Mouse (Mus musculus) CH12.LX (cell line): Measurements from ENCODE around the gene Ddi2. TPM values are rescaled to one million over a fixed set of nuclear protein-coding genes. Genes with fewer than 3 reads are reported as not detected.

ENCODE experiments used
- DNase-seq: peaks from one replicate; pipeline ENCODE4 v3.0.0-alpha.2; 2013; ENCODE audit errors: extremely low read depth
- H3K27ac ChIP-seq: 2 replicates; pipeline ENCODE4 v1.5.1; 2012; ENCODE audit warnings: low read depth, mild to moderate bottlenecking, control low read depth, moderate library complexity; ENCODE audit not compliant: insufficient read depth
- H3K27me3 ChIP-seq: replicated peaks from 2 replicates; pipeline ENCODE3; 2012; ENCODE audit warnings: inconsistent platforms
- H3K36me3 ChIP-seq, 2 experiments: replicated peaks in 1 of 2; 2 replicates each; pipeline versions ENCODE3 to v1.6.1; 2012; ENCODE audit warnings: inconsistent platforms in 1 of 2, low read length in 1 of 2, mild to moderate bottlenecking in 1 of 2, mixed read lengths in 1 of 2, moderate library complexity in 1 of 2; ENCODE audit not compliant: control insufficient read depth in 1 of 2, insufficient read depth in 1 of 2
- H3K4me1 ChIP-seq, 2 experiments: 2 replicates each; pipeline ENCODE4 v1.6.1; 2012; ENCODE audit warnings: inconsistent platforms in 1 of 2, moderate library complexity in 1 of 2; ENCODE audit not compliant: insufficient read depth in 2 of 2, control insufficient read depth in 1 of 2
- H3K4me2 ChIP-seq: 2 replicates; pipeline ENCODE4 v1.6.1; 2012; ENCODE audit warnings: low read depth, mild to moderate bottlenecking, control low read depth; ENCODE audit not compliant: poor library complexity, insufficient read depth, severe bottlenecking
- H3K4me3 ChIP-seq, 3 experiments: fragments of 150-350 bp in 1 of 3; sonication (generic) in 1 of 3; replicated peaks in 1 of 3; 2 replicates each; pipeline versions ENCODE3 to v1.5.1; 2011 to 2012; ENCODE audit warnings: low read depth in 2 of 3, low read length in 2 of 3, mild to moderate bottlenecking in 2 of 3, moderate library complexity in 2 of 3, control low read depth in 1 of 3, improper control_type of control experiment in 1 of 3, inconsistent platforms in 1 of 3, mixed read lengths in 1 of 3; ENCODE audit not compliant: poor library complexity in 1 of 3
- H3K79me2 ChIP-seq: replicated peaks from 2 replicates; pipeline ENCODE4 v1.6.1; 2012; ENCODE audit warnings: mild to moderate bottlenecking, moderate library complexity; ENCODE audit not compliant: control insufficient read depth, poor library complexity, insufficient read depth, severe bottlenecking; ENCODE audit errors: extremely low read depth
- H3K9ac ChIP-seq: 2 replicates; pipeline ENCODE4 v1.6.1; 2012; ENCODE audit warnings: low read depth, mild to moderate bottlenecking, control low read depth, moderate library complexity; ENCODE audit not compliant: insufficient read depth
- H3K9me3 ChIP-seq: replicated peaks from 2 replicates; pipeline ENCODE3; 2012; ENCODE audit warnings: low read length, inconsistent platforms, mixed read lengths
- BHLHE40 ChIP-seq: IDR thresholded peaks from 2 replicates; pipeline ENCODE4 v1.6.1; 2011; ENCODE audit warnings: mild to moderate bottlenecking, low read depth, low read length, improper control_type of control experiment
- CTCF ChIP-seq, 2 experiments: IDR thresholded peaks in 1 of 2; conservative IDR thresholded peaks in 1 of 2; 2 replicates each; pipeline ENCODE4 v1.5.1; 2011 to 2012; ENCODE audit warnings: low read depth in 2 of 2, low read length in 2 of 2, improper control_type of control experiment in 1 of 2, inconsistent platforms in 1 of 2, mild to moderate bottlenecking in 1 of 2, moderate library complexity in 1 of 2
- E2F4 ChIP-seq: IDR thresholded peaks from 2 replicates; pipeline ENCODE4 v1.6.1; 2011; ENCODE audit warnings: low read depth, low read length, improper control_type of control experiment; ENCODE audit not compliant: insufficient replicate concordance
- ELF1 ChIP-seq: IDR thresholded peaks from 2 replicates; pipeline ENCODE4 v1.6.1; 2014; ENCODE audit warnings: low read depth, mild to moderate bottlenecking, inconsistent platforms, low read length, improper control_type of control experiment
- EP300 ChIP-seq: IDR thresholded peaks from 2 replicates; pipeline ENCODE4 v1.6.1; 2011; ENCODE audit warnings: low read length, improper control_type of control experiment
- ETS1 ChIP-seq: conservative IDR thresholded peaks from 2 replicates; pipeline ENCODE4 v1.6.1; 2012; ENCODE audit warnings: low read depth, mild to moderate bottlenecking, inconsistent platforms, low read length, improper control_type of control experiment, moderate library complexity
- GABPA ChIP-seq: IDR thresholded peaks from 2 replicates; pipeline ENCODE4 v1.6.1; 2012; ENCODE audit warnings: low read depth, low read length, improper control_type of control experiment, inconsistent platforms; ENCODE audit not compliant: insufficient replicate concordance
- HCFC1 ChIP-seq: IDR thresholded peaks from 2 replicates; pipeline ENCODE4 v1.6.1; 2012; ENCODE audit warnings: low read depth, mild to moderate bottlenecking, inconsistent platforms, low read length, improper control_type of control experiment
- JUN ChIP-seq: IDR thresholded peaks from 2 replicates; pipeline ENCODE4 v1.6.1; 2011; ENCODE audit warnings: low read depth, mild to moderate bottlenecking, low read length, improper control_type of control experiment, moderate library complexity; ENCODE audit not compliant: insufficient read depth
- MAFK ChIP-seq: IDR thresholded peaks from 2 replicates; pipeline ENCODE4 v1.6.1; 2011; ENCODE audit warnings: low read length, improper control_type of control experiment; ENCODE audit not compliant: insufficient replicate concordance
- MXI1 ChIP-seq: IDR thresholded peaks from 2 replicates; pipeline ENCODE4 v1.6.1; 2011; ENCODE audit warnings: mild to moderate bottlenecking, low read depth, low read length, improper control_type of control experiment
- MYC ChIP-seq: IDR thresholded peaks from 2 replicates; pipeline ENCODE4 v1.6.1; 2011; ENCODE audit warnings: low read depth, mild to moderate bottlenecking, improper control_type of control experiment, low read length
- NRF1 ChIP-seq: IDR thresholded peaks from 2 replicates; pipeline ENCODE4 v1.6.1; 2014; ENCODE audit warnings: low read depth, mild to moderate bottlenecking, inconsistent platforms, low read length, improper control_type of control experiment, moderate library complexity
- POLR2A ChIP-seq: IDR thresholded peaks from 2 replicates; pipeline ENCODE4 v1.6.1; 2011; ENCODE audit warnings: low read depth, mild to moderate bottlenecking, improper control_type of control experiment, low read length
- POLR2AphosphoS2 ChIP-seq: IDR thresholded peaks from 2 replicates; pipeline ENCODE4 v1.6.1; 2011; ENCODE audit warnings: low read depth, low read length, improper control_type of control experiment
- RAD21 ChIP-seq: IDR thresholded peaks from 2 replicates; pipeline ENCODE4 v1.6.1; 2011; ENCODE audit warnings: low read depth, mild to moderate bottlenecking, low read length, improper control_type of control experiment, moderate library complexity
- SIN3A ChIP-seq: IDR thresholded peaks from 2 replicates; pipeline ENCODE4 v1.6.1; 2012; ENCODE audit warnings: low read length, improper control_type of control experiment, inconsistent platforms
- TBP ChIP-seq: conservative IDR thresholded peaks from 2 replicates; pipeline ENCODE4 v1.6.1; 2011; ENCODE audit warnings: low read depth, low read length, improper control_type of control experiment
- UBTF ChIP-seq: IDR thresholded peaks from 2 replicates; pipeline ENCODE4 v1.6.1; 2012; ENCODE audit warnings: low read depth, mild to moderate bottlenecking, inconsistent platforms, low read length, improper control_type of control experiment, moderate library complexity
- USF1 ChIP-seq: IDR thresholded peaks from 2 replicates; pipeline ENCODE4 v1.6.1; 2014; ENCODE audit warnings: low read depth, mild to moderate bottlenecking, inconsistent platforms, low read length, improper control_type of control experiment
- USF2 ChIP-seq: conservative IDR thresholded peaks from 2 replicates; pipeline ENCODE4 v1.6.1; 2011; ENCODE audit warnings: low read depth, low read length, improper control_type of control experiment
- ZKSCAN1 ChIP-seq: IDR thresholded peaks from 2 replicates; pipeline ENCODE4 v1.6.1; 2012; ENCODE audit warnings: low read depth, inconsistent platforms, low read length, improper control_type of control experiment, borderline replicate concordance
- ZMIZ1 ChIP-seq: IDR thresholded peaks from 2 replicates; pipeline ENCODE4 v1.6.1; 2012; ENCODE audit warnings: low read depth, mild to moderate bottlenecking, inconsistent platforms, low read length, improper control_type of control experiment
- ZNF384 ChIP-seq: IDR thresholded peaks from 2 replicates; pipeline ENCODE4 v1.6.1; 2012; ENCODE audit warnings: low read depth, low read length, improper control_type of control experiment, inconsistent platforms
- dilution Hi-C: fragments of 300-500 bp; cut with MboI; formaldehyde crosslinking; loops from 2 replicates; pipeline ENCODE4 v1.14.3; 2020; ENCODE audit warnings: low sequenced_read_pairs; ENCODE audit not compliant: extremely low pct_unique_long_range_greater_than_20kb, extremely low pct_ligation_motif_present
- in situ Hi-C: fragments of 300-500 bp; cut with MboI; formaldehyde crosslinking; loops from 3 replicates; pipeline ENCODE4 v1.14.3; 2019; ENCODE audit warnings: low sequenced_read_pairs, low pct_ligation_motif_present, low pct_unique_long_range_greater_than_20kb, mixed read lengths
- polyA plus RNA-seq: library from polyadenylated mRNA; unstranded; fragments of >175 nt; gene quantifications from 2 replicates; pipeline ENCODE4 v1.2.1, GENCODE M21; 2012; ENCODE audit warnings: low read depth; ENCODE audit not compliant: insufficient read length
- total RNA-seq, 2 experiments: library from RNA; depleted of rRNA; stranded (reverse); fragments of 300-350 nt in 1 of 2; fragments of >200 nt in 1 of 2; gene quantifications; 2 replicates each; pipeline ENCODE4 v1.2.3; 2012 to 2014

The Ddi2 gene
- total and polyA plus RNA-seq, 3 experiments = 18.0 to 37.3 (median 19.9) TPM

DNA sequence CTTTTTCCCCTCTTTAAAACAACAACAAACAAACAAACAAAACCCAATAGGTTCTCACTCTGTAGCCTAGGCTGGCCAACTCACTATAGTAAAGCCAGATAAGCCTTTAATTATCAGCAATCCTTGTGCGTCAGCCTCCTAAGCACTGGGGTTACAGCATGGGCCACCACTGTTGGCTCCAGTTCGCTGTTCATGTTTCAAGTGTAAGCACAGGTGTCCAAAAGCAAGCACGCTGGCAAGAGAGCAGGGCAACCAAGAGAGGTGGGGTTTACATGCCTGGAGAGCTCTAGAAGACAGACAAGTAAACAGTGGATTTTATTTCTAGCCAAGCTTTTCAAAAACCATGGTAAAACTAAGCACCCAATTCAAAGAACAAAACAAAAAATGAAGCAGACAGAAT, 37.1 kb downstream of the Ddi2 start:
- TF ChIP-seq TBP (no peak), BHLHE40 (no peak), MYC (no peak)
- Histone ChIP-seq H3K4me2 (no peak overlapping the region), H3K27me3 (no peaks in the 10 kb centered on the region), H3K4me3 (no peak overlapping the region), H3K36me3 (peaks cover 48 to 81% of the 10 kb centered on the region in 2 experiments), H3K9ac (no peak overlapping the region), H3K9me3 (no peaks in the 10 kb centered on the region), H3K4me1 (peaks cover 0 to 26% of the 10 kb centered on the region in 2 experiments; a peak in 2 of 4 replicates), H3K79me2 (no peaks in the 10 kb centered on the region), H3K27ac (no peak overlapping the region)
- dilution Hi-C loops = no loop called here
- in situ Hi-C loops = no loop called here
- no peak for DNase-seq

DNA sequence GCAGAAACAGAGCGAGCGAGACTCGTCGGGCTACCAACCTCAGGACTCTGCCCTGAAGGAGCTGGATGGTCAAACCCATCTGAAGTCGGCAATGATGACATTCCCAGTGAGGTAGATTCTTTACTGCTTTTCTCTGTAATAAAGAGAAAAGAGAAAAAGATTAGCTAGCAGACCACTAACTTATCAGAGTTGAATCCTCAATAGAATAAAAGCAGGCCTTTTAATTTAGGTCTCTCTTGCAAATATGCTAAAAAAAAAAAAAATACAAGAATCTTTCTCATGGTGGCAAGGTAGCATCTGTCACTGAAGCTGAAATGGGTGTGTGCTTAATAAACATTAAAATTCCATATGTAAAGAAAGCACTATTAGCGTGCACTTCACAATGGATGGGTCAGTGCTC, 37.7 kb downstream of the Ddi2 start, which contains the start of gene Rsc1a1:
TSS of gene Rsc1a1 (minus strand) at position 101 of the 400 bp plus-strand sequence.
- H3K9me3 ChIP-seq = no peaks in the 10 kb centered on the region
- TF ChIP-seq GABPA (no peak), POLR2A (no peak), SIN3A (no peak), TBP (no peak), NRF1 (no peak), HCFC1 (no peak), MAFK (no peak), MXI1 (no peak), UBTF (no peak), MYC (no peak), E2F4 (no peak), ZNF384 (no peak), EP300 (no peak)
- TF ChIP-seq, all 38 proteins: peak for 0
- Histone ChIP-seq H3K79me2 (no peaks in the 10 kb centered on the region), H3K4me1 (peaks cover 0 to 20% of the 10 kb centered on the region in 2 experiments; a peak in 2 of 4 replicates), H3K27ac (no peak within 1 kb of the TSS), H3K9ac (no peak within 1 kb of the TSS), H3K4me3 (no peak within 1 kb of the TSS), H3K36me3 (peaks cover 44 to 82% of the 10 kb centered on the region in 2 experiments), H3K27me3 (no peaks in the 10 kb centered on the region), H3K4me2 (no peak within 1 kb of the TSS)
- in situ Hi-C loops (no loop called here), dilution Hi-C loops (no loop called here)
- DNase-seq = no peak

- dilution Hi-C loops = no loop called here
- DNase-seq = no peak
- no peak overlapping the region for H3K4me2 ChIP-seq
- peaks cover 40 to 74% of the 10 kb centered on the region in 2 experiments for H3K36me3 ChIP-seq
- no peak overlapping the region for H3K27ac ChIP-seq
- H3K9ac ChIP-seq = no peak overlapping the region
- no peaks in the 10 kb centered on the region for H3K27me3 ChIP-seq
- H3K4me1 ChIP-seq = peaks cover 0 to 11% of the 10 kb centered on the region in 2 experiments; a peak in 2 of 4 replicates
- H3K4me3 ChIP-seq = no peak overlapping the region
- H3K9me3 ChIP-seq = no peaks in the 10 kb centered on the region
- no peaks in the 10 kb centered on the region for H3K79me2 ChIP-seq
- in situ Hi-C loops = no loop called here
- TF ChIP-seq ZMIZ1 (no peak), E2F4 (no peak), CTCF (conservative IDR thresholded peaks at IDR 0.05 in 1 of 2, IDR thresholded peaks at IDR 0.05 in 1 of 2; ENCODE audit: low read depth in 2 of 2, low read length in 2 of 2) (no peak), POLR2AphosphoS2 (no peak), EP300 (no peak), USF2 (no peak), GABPA (no peak), ETS1 (no peak), BHLHE40 (no peak), ZKSCAN1 (no peak), USF1 (no peak), ELF1 (no peak), MAFK (no peak), JUN (no peak), RAD21 (no peak), UBTF (no peak), POLR2A (no peak)
Observed at GRCm38 (mm10) chr4:141682706-141683230, 40.5 kb downstream of the Ddi2 start.
